Mouse (Mus musculus): ENCODE measurements at regions not wholly inside any gene's neighbourhood (a gene's known extent, or its start where the extent isn't known, plus 50 kb on each side); places are given as distances from the start of the nearest gene placed in this dataset.
A peak's percentile ranks its signal among the peaks of the same experiment; 100 is the strongest.

GRCm38 (mm10) chr14:76254565-76255501 is 144.1 kb downstream of the Nufip1 start:
- Histone ChIP-seq H3K27me3 (no peaks in the 10 kb centered on the region), H3K9ac (0 out of 2 replicates have a peak overlapping the region, but pooled peaks have one; percentile 35), H3K4me3 (no peak overlapping the region), H3K4me1 (peaks cover 22% of the 10 kb centered on the region), H3K9me3 (no peaks in the 10 kb centered on the region), H3K4me2 (replicated peaks) (peak overlapping the region; percentile 30), H3K36me3 (no peaks in the 10 kb centered on the region), H3K27ac (no peak overlapping the region; the same call in 1 of the 2 replicates)
- WGBS = 31% methylated on average over 30 of the region's 30 CpGs
- peak; percentile 45 for ATAC-seq (ENCODE audit: low FRiP score, low read depth)

- peaks cover 22% of the 10 kb centered on the region for H3K4me1 ChIP-seq
- H3K27me3 ChIP-seq = no peaks in the 10 kb centered on the region
- 0 out of 2 replicates have a peak overlapping the region, but pooled peaks have one; percentile 25 for H3K9ac ChIP-seq
- H3K36me3 ChIP-seq = no peaks in the 10 kb centered on the region
- no peaks in the 10 kb centered on the region for H3K9me3 ChIP-seq
- no peak for ATAC-seq (ENCODE audit: low FRiP score, low read depth)
- no peak overlapping the region for H3K27ac ChIP-seq
- H3K4me3 ChIP-seq = no peak overlapping the region
- no peak overlapping the region for H3K4me2 ChIP-seq (replicated peaks)
- 77% methylated on average over 11 of the region's 11 CpGs for WGBS
Observed at GRCm38 (mm10) chr14:76255971-76256370, 145.3 kb downstream of the Nufip1 start.

- no peaks in the 10 kb centered on the region for H3K36me3 ChIP-seq
- no peak overlapping the region for H3K27ac ChIP-seq
- no peak overlapping the region for H3K4me3 ChIP-seq
- 16% methylated on average over 3 of the region's 3 CpGs for WGBS
- H3K9me3 ChIP-seq = no peaks in the 10 kb centered on the region
- H3K4me2 ChIP-seq (replicated peaks) = no peak overlapping the region
- H3K27me3 ChIP-seq = no peaks in the 10 kb centered on the region
- no peak for ATAC-seq (ENCODE audit: low FRiP score, low read depth)
- H3K4me1 ChIP-seq = peaks cover 22% of the 10 kb centered on the region
- H3K9ac ChIP-seq = no peak overlapping the region
Observed at GRCm38 (mm10) chr14:76258626-76259025, 147.9 kb downstream of the Nufip1 start.

GRCm38 (mm10) chr14:76260628-76261293 is 150.1 kb downstream of the Nufip1 start:
- no peak for ATAC-seq (ENCODE audit: low FRiP score, low read depth)
- H3K9me3 ChIP-seq = no peaks in the 10 kb centered on the region
- no peak overlapping the region for H3K9ac ChIP-seq
- H3K27me3 ChIP-seq = no peaks in the 10 kb centered on the region
- WGBS = 65% methylated on average over 5 of the region's 5 CpGs
- no peak overlapping the region for H3K4me2 ChIP-seq (replicated peaks)
- H3K27ac ChIP-seq = no peak overlapping the region
- H3K4me1 ChIP-seq = peaks cover 10% of the 10 kb centered on the region
- H3K4me3 ChIP-seq = no peak overlapping the region
- H3K36me3 ChIP-seq = no peaks in the 10 kb centered on the region

GRCm38 (mm10) chr14:76263682-76264081 is 151.1 kb upstream of the Tsc22d1 start:
- ATAC-seq (ENCODE audit: low FRiP score, low read depth) = no peak
- no peaks in the 10 kb centered on the region for H3K27me3 ChIP-seq
- no peak overlapping the region for H3K4me2 ChIP-seq (replicated peaks)
- H3K4me3 ChIP-seq = no peak overlapping the region
- H3K36me3 ChIP-seq = no peaks in the 10 kb centered on the region
- H3K9me3 ChIP-seq = 0 out of 2 replicates have a peak, but pooled peaks cover 4% of the 10 kb centered on the region
- no peak overlapping the region for H3K9ac ChIP-seq
- 85% methylated on average over 5 of the region's 5 CpGs for WGBS
- H3K27ac ChIP-seq = no peak overlapping the region
- H3K4me1 ChIP-seq = peaks cover 2% of the 10 kb centered on the region; the same call in 1 of the 2 replicates

GRCm38 (mm10) chr14:76265819-76266218 is 148.9 kb upstream of the Tsc22d1 start:
- H3K4me2 ChIP-seq (replicated peaks) = no peak overlapping the region
- ATAC-seq (ENCODE audit: low FRiP score, low read depth) = no peak
- no peaks in the 10 kb centered on the region for H3K36me3 ChIP-seq
- no peak overlapping the region for H3K9ac ChIP-seq
- no peak overlapping the region for H3K4me3 ChIP-seq
- 0 out of 2 replicates have a peak, but pooled peaks cover 4% of the 10 kb centered on the region for H3K9me3 ChIP-seq
- WGBS = 92% methylated on average over 5 of the region's 5 CpGs
- no peak overlapping the region for H3K27ac ChIP-seq
- no peaks in the 10 kb centered on the region for H3K27me3 ChIP-seq
- H3K4me1 ChIP-seq = no peaks in the 10 kb centered on the region

GRCm38 (mm10) chr14:76266249-76266648 is 148.5 kb upstream of the Tsc22d1 start:
- no peak for ATAC-seq (ENCODE audit: low FRiP score, low read depth)
- Histone ChIP-seq H3K36me3 (no peaks in the 10 kb centered on the region), H3K27ac (no peak overlapping the region), H3K4me2 (replicated peaks) (no peak overlapping the region), H3K4me3 (no peak overlapping the region), H3K9ac (no peak overlapping the region), H3K9me3 (0 out of 2 replicates have a peak, but pooled peaks cover 4% of the 10 kb centered on the region), H3K4me1 (no peaks in the 10 kb centered on the region), H3K27me3 (no peaks in the 10 kb centered on the region)
- 83% methylated on average over 4 of the region's 4 CpGs for WGBS

- no peak for ATAC-seq (ENCODE audit: low FRiP score, low read depth)
- 0 out of 2 replicates have a peak, but pooled peaks cover 4% of the 10 kb centered on the region for H3K9me3 ChIP-seq
- no peak overlapping the region for H3K4me2 ChIP-seq (replicated peaks)
- WGBS = 53% methylated on average over 4 of the region's 4 CpGs
- no peak overlapping the region for H3K27ac ChIP-seq
- H3K4me1 ChIP-seq = no peaks in the 10 kb centered on the region
- H3K9ac ChIP-seq = no peak overlapping the region
- no peak overlapping the region for H3K4me3 ChIP-seq
- no peaks in the 10 kb centered on the region for H3K27me3 ChIP-seq
- H3K36me3 ChIP-seq = no peaks in the 10 kb centered on the region
Observed at GRCm38 (mm10) chr14:76267091-76267490, 147.7 kb upstream of the Tsc22d1 start.

GRCm38 (mm10) chr14:76271190-76271589 is 143.6 kb upstream of the Tsc22d1 start:
- Histone ChIP-seq H3K27me3 (no peaks in the 10 kb centered on the region), H3K36me3 (no peaks in the 10 kb centered on the region), H3K4me3 (no peak overlapping the region), H3K4me2 (replicated peaks) (no peak overlapping the region), H3K4me1 (no peaks in the 10 kb centered on the region), H3K9ac (no peak overlapping the region), H3K9me3 (0 out of 2 replicates have a peak, but pooled peaks cover 8% of the 10 kb centered on the region), H3K27ac (no peak overlapping the region)
- no peak for ATAC-seq (ENCODE audit: low FRiP score, low read depth)
- 78% methylated on average over 11 of the region's 11 CpGs for WGBS

GRCm38 (mm10) chr14:76272840-76273239 is 141.9 kb upstream of the Tsc22d1 start:
- no peak overlapping the region for H3K4me2 ChIP-seq (replicated peaks)
- H3K4me3 ChIP-seq = no peak overlapping the region
- ATAC-seq (ENCODE audit: low FRiP score, low read depth) = no peak
- H3K4me1 ChIP-seq = no peaks in the 10 kb centered on the region
- 0 out of 2 replicates have a peak, but pooled peaks cover 7% of the 10 kb centered on the region for H3K9me3 ChIP-seq
- H3K36me3 ChIP-seq = no peaks in the 10 kb centered on the region
- no peak overlapping the region for H3K9ac ChIP-seq
- H3K27ac ChIP-seq = no peak overlapping the region
- H3K27me3 ChIP-seq = no peaks in the 10 kb centered on the region
- 59% methylated on average over 4 of the region's 4 CpGs for WGBS

GRCm38 (mm10) chr14:76276655-76277054 is 138.1 kb upstream of the Tsc22d1 start:
- no peaks in the 10 kb centered on the region for H3K36me3 ChIP-seq
- no peaks in the 10 kb centered on the region for H3K27me3 ChIP-seq
- no peak overlapping the region for H3K9ac ChIP-seq
- no peak overlapping the region for H3K4me3 ChIP-seq
- H3K4me1 ChIP-seq = peaks cover 3% of the 10 kb centered on the region
- 89% methylated on average over 9 of the region's 9 CpGs for WGBS
- ATAC-seq (ENCODE audit: low FRiP score, low read depth) = no peak
- no peak overlapping the region for H3K4me2 ChIP-seq (replicated peaks)
- no peak overlapping the region for H3K27ac ChIP-seq
- H3K9me3 ChIP-seq = 0 out of 2 replicates have a peak, but pooled peaks cover 7% of the 10 kb centered on the region
